ENCODE assay signal across 8 mouse cellular contexts in the genomic region with DNA sequence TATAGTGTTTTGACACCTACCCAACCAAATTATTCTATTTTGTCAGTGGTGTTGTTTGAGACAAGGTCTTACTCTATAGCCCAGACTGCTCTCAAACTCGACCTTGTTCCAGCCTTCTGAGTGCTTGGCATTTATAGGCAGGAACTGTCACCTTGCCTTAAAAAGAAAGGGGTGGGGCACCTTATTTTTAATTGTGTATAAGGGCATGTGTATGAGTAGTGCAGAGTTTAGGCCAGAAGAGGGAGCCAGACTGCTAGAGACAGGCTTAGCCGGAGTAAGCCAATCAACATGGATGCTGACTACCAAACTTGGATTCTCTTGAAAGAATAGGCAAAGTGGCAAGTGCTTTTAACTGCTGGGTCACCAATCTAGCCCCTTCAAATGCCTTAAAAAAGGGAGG. TPM values are rescaled to one million over a fixed set of nuclear protein-coding genes. Genes with fewer than 3 reads are reported as not detected.
A peak's percentile ranks its signal among the peaks of the same experiment; 100 is the strongest.
DNase-seq lines count a peak whose midpoint lies in the region; ATAC-seq and TF ChIP-seq lines count a peak whose summit lies in the region.

No protein-coding gene starts in this region.

- intact Hi-C loops in heart, postnatal 10 days (cut with DNase I): loop anchor here (2.0 to 5.0 kb wide), 3 partner anchors 59 to 104 kb away; a partner anchor contains a TSS

- no peaks in the 10 kb centered on the region for H3K27me3 ChIP-seq in midbrain, embryonic 10.5 days (ENCODE audit: low read depth, poor library complexity, severe bottlenecking)
- no peaks in the 10 kb centered on the region for H3K27me3 ChIP-seq in midbrain, embryonic 15.5 days (replicated peaks)
- H3K27me3 ChIP-seq in lung, embryonic 14.5 days (ENCODE audit: insufficient read depth, low read length): no peaks in the 10 kb centered on the region
- no peaks in the 10 kb centered on the region for H3K27me3 ChIP-seq in stomach, postnatal 0 days (ENCODE audit: control insufficient read depth, insufficient read depth, low read length)

- no peak overlapping the region for H3K4me2 ChIP-seq in midbrain, embryonic 15.5 days
- H3K4me2 ChIP-seq in lung, embryonic 14.5 days: no peak overlapping the region
- no peak overlapping the region for H3K4me2 ChIP-seq in stomach, postnatal 0 days (replicated peaks; ENCODE audit: low read depth)

- peaks cover 66% of the 10 kb centered on the region for H3K36me3 ChIP-seq in midbrain, embryonic 10.5 days
- H3K36me3 ChIP-seq in midbrain, embryonic 15.5 days (replicated peaks): peaks cover 19% of the 10 kb centered on the region; the same call in 1 of the 2 replicates
- peaks cover 49% of the 10 kb centered on the region for H3K36me3 ChIP-seq in lung, embryonic 14.5 days (ENCODE audit: insufficient read depth)
- peaks cover 9% of the 10 kb centered on the region; the same call in 1 of the 2 replicates for H3K36me3 ChIP-seq in stomach, postnatal 0 days (ENCODE audit: control insufficient read depth, insufficient read depth, low read length)

- H3K9me3 ChIP-seq in midbrain, embryonic 10.5 days (replicated peaks): no peaks in the 10 kb centered on the region
- no peaks in the 10 kb centered on the region for H3K9me3 ChIP-seq in midbrain, embryonic 15.5 days
- no peaks in the 10 kb centered on the region for H3K9me3 ChIP-seq in lung, embryonic 14.5 days (ENCODE audit: low read depth, low read length)
- no peaks in the 10 kb centered on the region for H3K9me3 ChIP-seq in stomach, postnatal 0 days (ENCODE audit: control insufficient read depth, low read length)

- no peak overlapping the region for H3K27ac ChIP-seq in midbrain, embryonic 10.5 days (replicated peaks)
- no peak overlapping the region for H3K27ac ChIP-seq in midbrain, embryonic 15.5 days
- no peak overlapping the region for H3K27ac ChIP-seq in lung, embryonic 14.5 days (ENCODE audit: low read depth)
- H3K27ac ChIP-seq in stomach, postnatal 0 days (replicated peaks): no peak overlapping the region

- H3K4me3 ChIP-seq in midbrain, embryonic 10.5 days: no peak overlapping the region
- H3K4me3 ChIP-seq in midbrain, embryonic 15.5 days: no peak overlapping the region
- H3K4me3 ChIP-seq in lung, embryonic 14.5 days (ENCODE audit: low read depth, low read length): no peak overlapping the region
- H3K4me3 ChIP-seq in stomach, postnatal 0 days (ENCODE audit: low read depth, low read length): no peak overlapping the region

- peak; percentile 51 to 90 for DNase-seq in adrenal gland, adult (ENCODE audit: inconsistent age in 2 of 2, low spot score in 1 of 2)
- no peak for DNase-seq in adrenal gland, adult 18-20 months (ENCODE audit: low spot score in 2 of 2)
- DNase-seq in midbrain, embryonic 10.5 days (ENCODE audit: low spot score): peak; percentile 31
- DNase-seq in cerebellum, adult 9-10 months: peak; percentile 77
- DNase-seq in heart, postnatal 10 days: peak; percentile 80 to 84
- DNase-seq in lung, embryonic 14.5 days: peak; percentile 82
- DNase-seq in stomach, postnatal 0 days (ENCODE audit: low spot score): peak; percentile 59

- H3K4me1 ChIP-seq in midbrain, embryonic 10.5 days: peaks cover 20% of the 10 kb centered on the region
- peaks cover 17% of the 10 kb centered on the region for H3K4me1 ChIP-seq in midbrain, embryonic 15.5 days
- 0 out of 2 replicates have a peak, but pooled peaks cover 3% of the 10 kb centered on the region for H3K4me1 ChIP-seq in lung, embryonic 14.5 days (ENCODE audit: insufficient read depth)
- H3K4me1 ChIP-seq in stomach, postnatal 0 days (replicated peaks; ENCODE audit: control insufficient read depth, insufficient read depth): 0 out of 2 replicates have a peak, but pooled peaks cover 2% of the 10 kb centered on the region

- 39% methylated on average over 2 of the region's 2 CpGs for WGBS in midbrain, embryonic 10.5 days
- 29% methylated on average over 2 of the region's 2 CpGs for WGBS in midbrain, embryonic 15.5 days
- WGBS in lung, embryonic 14.5 days: 33% methylated on average over 2 of the region's 2 CpGs
- 22% methylated on average over 2 of the region's 2 CpGs for WGBS in stomach, postnatal 0 days

- no peak for ATAC-seq in midbrain, embryonic 15.5 days (replicated peaks)
- no peak for ATAC-seq in lung, embryonic 14.5 days (ENCODE audit: insufficient read depth)
- ATAC-seq in stomach, postnatal 0 days (ENCODE audit: low FRiP score, low TSS enrichment): no peak; the same call in 1 of the 2 replicates

- TF ChIP-seq EP300 in stomach, postnatal 0 days (optimal IDR thresholded peaks at IDR 0.05): no peak

- TF ChIP-seq CTCF in lung, embryonic 14.5 days (IDR thresholded peaks at IDR 0.05; ENCODE audit: low read depth): peak; percentile 72
- TF ChIP-seq CTCF in stomach, postnatal 0 days (IDR thresholded peaks at IDR 0.05; ENCODE audit: low read depth): peak; percentile 88

- H3K9ac ChIP-seq in midbrain, embryonic 15.5 days: no peak overlapping the region
- no peak overlapping the region for H3K9ac ChIP-seq in lung, embryonic 14.5 days
- H3K9ac ChIP-seq in stomach, postnatal 0 days (ENCODE audit: low read length): no peak overlapping the region

RNA-seq across cellular contexts. Expression of a gene that starts 32.1 kb away (rescaled TPM):
- 10 to 100 TPM; 55.9 to 62.9 TPM for total RNA-seq in adrenal gland, adult 18-20 months (2021)
- 12.2 and 14.2 TPM in 2 replicates for polyA plus RNA-seq in midbrain, embryonic 10.5 days (2016; fragmentation: Nextera tagmentation; extraction: Ambion mirVana)
- 28.2 and 29.6 TPM in 2 replicates for polyA plus RNA-seq in midbrain, embryonic 15.5 days (2015; fragmentation: Nextera tagmentation; extraction: Ambion mirVana)
- 10 to 100 TPM; 51.4 to 57.2 TPM for total RNA-seq in heart, postnatal 10 days (2021)
- polyA plus RNA-seq in lung, embryonic 14.5 days (2014; fragmentation: Nextera tagmentation; extraction: Ambion mirVana): 19.4 and 23.0 TPM in 2 replicates
- 19.3 and 25.5 TPM in 2 replicates for polyA plus RNA-seq in stomach, postnatal 0 days (2015; fragmentation: Nextera tagmentation; extraction: Ambion mirVana)

RNA-seq across cellular contexts. Expression of a gene that starts 55.2 kb away (rescaled TPM):
- total RNA-seq in adrenal gland, adult 18-20 months (2021): 1 to 10 TPM; 3.2 to 5.0 TPM
- polyA plus RNA-seq in midbrain, embryonic 10.5 days (2016; fragmentation: Nextera tagmentation; extraction: Ambion mirVana): 11.7 and 12.6 TPM in 2 replicates
- 53.9 and 57.1 TPM in 2 replicates for polyA plus RNA-seq in midbrain, embryonic 15.5 days (2015; fragmentation: Nextera tagmentation; extraction: Ambion mirVana)
- 1 to 10 TPM in 1 of 2 experiments, under 1 TPM in 1; 0.98 to 1.5 TPM for total RNA-seq in heart, postnatal 10 days (2021)
- polyA plus RNA-seq in lung, embryonic 14.5 days (2014; fragmentation: Nextera tagmentation; extraction: Ambion mirVana): 2.4 and 2.8 TPM in 2 replicates
- polyA plus RNA-seq in stomach, postnatal 0 days (2015; fragmentation: Nextera tagmentation; extraction: Ambion mirVana): 5.0 and 5.2 TPM in 2 replicates

RNA-seq across cellular contexts. Expression of a gene that starts 59.9 kb away (rescaled TPM):
- total RNA-seq in adrenal gland, adult 18-20 months (2021): 100 to 1,000 TPM; 108 to 132 TPM
- 47.7 and 50.4 TPM in 2 replicates for polyA plus RNA-seq in midbrain, embryonic 10.5 days (2016; fragmentation: Nextera tagmentation; extraction: Ambion mirVana)
- polyA plus RNA-seq in midbrain, embryonic 15.5 days (2015; fragmentation: Nextera tagmentation; extraction: Ambion mirVana): 37.0 and 38.8 TPM in 2 replicates
- total RNA-seq in heart, postnatal 10 days (2021): 10 to 100 TPM; 50.4 to 54.4 TPM
- 56.2 and 63.1 TPM in 2 replicates for polyA plus RNA-seq in lung, embryonic 14.5 days (2014; fragmentation: Nextera tagmentation; extraction: Ambion mirVana)
- polyA plus RNA-seq in stomach, postnatal 0 days (2015; fragmentation: Nextera tagmentation; extraction: Ambion mirVana): 12.9 and 15.0 TPM in 2 replicates

Comparison
In these comparisons a context has a peak if more than half of its experiments do, and no peak if none do; other contexts are left out.
1. DNase-seq: peak in adrenal gland, adult (2 of 2), midbrain, embryonic 10.5 days (single experiment), cerebellum, adult 9-10 months (single experiment), heart, postnatal 10 days (2 of 2), lung, embryonic 14.5 days (single experiment) and stomach, postnatal 0 days (single experiment); none in adrenal gland, adult 18-20 months (0 of 2).